Mouse (Mus musculus): ENCODE results near the gene Zfp451. TPM values are rescaled to one million over a fixed set of nuclear protein-coding genes. Genes with fewer than 3 reads are reported as not detected.

Gene Zfp451
- polyA plus RNA-seq, 1 experiment from 2014 or later, result 14.6 TPM

GRCm38 (mm10) chr1:33712026-33712425 is 102.4 kb downstream of the Zfp451 start:
- 83% methylated on average over 5 of the region's 5 CpGs for WGBS
- ATAC-seq (ENCODE audit: extremely low read depth, insufficient number of reproducible peaks, low FRiP score, low TSS enrichment), result no peak
- no peaks in the 10 kb centered on the region for H3K9me3 ChIP-seq

More at GRCm38 (mm10) chr1:33712026-33712425, 102.4 kb downstream of the Zfp451 start:
- Histone ChIP-seq H3K27ac (replicated peaks) (no peak overlapping the region), H3K9ac (no peak overlapping the region), H3K27me3 (replicated peaks) (0 out of 2 replicates have a peak, but pooled peaks cover 6% of the 10 kb centered on the region), H3K4me1 (no peaks in the 10 kb centered on the region; the same call in 1 of the 2 replicates), H3K36me3 (no peaks in the 10 kb centered on the region), H3K4me2 (no peak overlapping the region), H3K4me3 (no peak overlapping the region)

Other genes starting within 250 kb of the Zfp451 start
- gene Prim2, start 144.8 kb downstream of the Zfp451 start, polyA plus RNA-seq (2015; fragmentation: Nextera tagmentation; extraction: Ambion mirVana), result 18.1 and 21.7 TPM in 2 replicates
- gene Rab23, start 94.7 kb downstream of the Zfp451 start, polyA plus RNA-seq (2015; fragmentation: Nextera tagmentation; extraction: Ambion mirVana), result 14.1 and 14.5 TPM in 2 replicates
- 69.4 and 82.4 TPM in 2 replicates for gene Bag2, start 56.8 kb downstream of the Zfp451 start, polyA plus RNA-seq (2015; fragmentation: Nextera tagmentation; extraction: Ambion mirVana)
- gene Bend6, start 93.2 kb upstream of the Zfp451 start, polyA plus RNA-seq (2015; fragmentation: Nextera tagmentation; extraction: Ambion mirVana), result 4.4 and 4.6 TPM in 2 replicates
- gene Dst, start 93.6 kb upstream of the Zfp451 start, polyA plus RNA-seq (2015; fragmentation: Nextera tagmentation; extraction: Ambion mirVana), result 16.6 and 17.9 TPM in 2 replicates